Mouse (Mus musculus) stomach, embryonic 16.5 days (tissue): ENCODE results near the gene Clasp1. TPM values are rescaled to one million over a fixed set of nuclear protein-coding genes. Genes with fewer than 3 reads are reported as not detected.

Experiments used
- ATAC-seq: fragments of 200-750 bp; cut with Nextera tagmentation; 2 replicates; pipeline ENCODE4 v1.8.0; 2017; ENCODE audit warnings: moderate number of reproducible peaks, moderate TSS enrichment; ENCODE audit not compliant: insufficient read depth, low FRiP score
- H3K27ac ChIP-seq: fragments of 300-500 bp; sonication (generic); 2 replicates; pipeline ENCODE4 v1.5.1; 2014; ENCODE audit warnings: low read length
- H3K27me3 ChIP-seq: fragments of 300-500 bp; sonication (generic); 2 replicates; pipeline ENCODE4 v1.6.1; 2014; ENCODE audit warnings: low read length, control low read depth, mixed read lengths; ENCODE audit not compliant: control insufficient read depth, insufficient read depth
- H3K36me3 ChIP-seq: fragments of 300-500 bp; sonication (generic); 2 replicates; pipeline ENCODE4 v1.6.1; 2014; ENCODE audit warnings: low read length; ENCODE audit not compliant: control insufficient read depth, insufficient read depth
- H3K4me1 ChIP-seq: fragments of 300-500 bp; sonication (generic); 2 replicates; pipeline ENCODE4 v1.6.1; 2014; ENCODE audit warnings: low read length, control low read depth, mixed read lengths; ENCODE audit not compliant: control insufficient read depth, insufficient read depth
- H3K4me2 ChIP-seq: fragments of 300-500 bp; sonication (generic); 2 replicates; pipeline ENCODE4 v1.6.1; 2014; ENCODE audit warnings: low read depth, low read length, mixed read lengths
- H3K4me3 ChIP-seq: fragments of 300-500 bp; sonication (generic); replicated peaks from 2 replicates; pipeline ENCODE4 v1.5.1; 2014; ENCODE audit warnings: mild to moderate bottlenecking, low read length
- H3K9ac ChIP-seq: fragments of 300-500 bp; sonication (generic); 2 replicates; pipeline ENCODE4 v1.6.1; 2014; ENCODE audit warnings: low read length
- H3K9me3 ChIP-seq: fragments of 300-500 bp; sonication (generic); replicated peaks from 2 replicates; pipeline ENCODE4 v1.6.1; 2016; ENCODE audit warnings: low read length, control low read depth; ENCODE audit not compliant: control insufficient read depth
- WGBS: fragments of 180-500 bp; shearing (Covaris S2); extraction: QIAGEN DNeasy Blood & Tissue Kit; methylation state at CpG from one replicate; pipeline ENCODE4 v1.1.7; 2014; 5-methylcytosine and 5-hydroxymethylcytosine counted together
- polyA plus RNA-seq: library from polyadenylated mRNA; unstranded; fragments of >200 nt; fragmentation: Nextera tagmentation; extraction: Ambion mirVana; gene quantifications from 2 replicates; pipeline ENCODE4 v1.2.1, GENCODE M21; 2015

The Clasp1 gene
- polyA plus RNA-seq, 1 experiment from 2014 or later = 39.3 TPM

- no peak overlapping the region for H3K9ac ChIP-seq
- no peak overlapping the region for H3K4me3 ChIP-seq
- no peak overlapping the region for H3K4me2 ChIP-seq
- H3K36me3 ChIP-seq = 0 out of 2 replicates have a peak, but pooled peaks cover 5% of the 10 kb centered on the region
- H3K27ac ChIP-seq = 0 out of 2 replicates have a peak overlapping the region, but pooled peaks have one; percentile 18
- no peaks in the 10 kb centered on the region for H3K27me3 ChIP-seq
- no peaks in the 10 kb centered on the region for H3K4me1 ChIP-seq
- peak; percentile 45 for ATAC-seq
- 94% methylated on average over 9 of the region's 9 CpGs for WGBS
- H3K9me3 ChIP-seq = no peaks in the 10 kb centered on the region
Observed at GRCm38 (mm10) chr1:118494551-118494950, 105.7 kb downstream of the Clasp1 start.

GRCm38 (mm10) chr1:118498311-118498710, 109.5 kb downstream of the Clasp1 start:
- peak; percentile 74; the same call in 1 of the 2 replicates for ATAC-seq
- H3K4me2 ChIP-seq = no peak overlapping the region
- 72% methylated on average over 5 of the region's 5 CpGs for WGBS
- no peak overlapping the region for H3K9ac ChIP-seq
- no peaks in the 10 kb centered on the region for H3K4me1 ChIP-seq
- H3K36me3 ChIP-seq = 0 out of 2 replicates have a peak, but pooled peaks cover 13% of the 10 kb centered on the region
- no peaks in the 10 kb centered on the region for H3K27me3 ChIP-seq
- H3K27ac ChIP-seq = no peak overlapping the region
- no peak overlapping the region for H3K4me3 ChIP-seq
- no peaks in the 10 kb centered on the region for H3K9me3 ChIP-seq

GRCm38 (mm10) chr1:118500606-118501005, 111.7 kb downstream of the Clasp1 start:
- H3K36me3 ChIP-seq = peaks cover 19% of the 10 kb centered on the region; the same call in 1 of the 2 replicates
- no peak overlapping the region for H3K4me2 ChIP-seq
- WGBS = 93% methylated on average over 11 of the region's 11 CpGs
- no peaks in the 10 kb centered on the region for H3K27me3 ChIP-seq
- H3K9me3 ChIP-seq = no peaks in the 10 kb centered on the region
- no peak overlapping the region for H3K27ac ChIP-seq
- no peak overlapping the region for H3K9ac ChIP-seq
- no peak overlapping the region for H3K4me3 ChIP-seq
- H3K4me1 ChIP-seq = no peaks in the 10 kb centered on the region
- ATAC-seq = no peak

GRCm38 (mm10) chr1:118501691-118502090, 112.8 kb downstream of the Clasp1 start:
- no peak for ATAC-seq
- Histone ChIP-seq H3K9ac (no peak overlapping the region), H3K9me3 (no peaks in the 10 kb centered on the region), H3K27me3 (no peaks in the 10 kb centered on the region), H3K4me3 (no peak overlapping the region), H3K4me2 (no peak overlapping the region), H3K36me3 (peaks cover 19% of the 10 kb centered on the region; the same call in 1 of the 2 replicates), H3K4me1 (no peaks in the 10 kb centered on the region), H3K27ac (no peak overlapping the region)
- 93% methylated on average over 2 of the region's 2 CpGs for WGBS

GRCm38 (mm10) chr1:118505746-118506145, 116.9 kb downstream of the Clasp1 start:
- H3K9me3 ChIP-seq = no peaks in the 10 kb centered on the region
- no peak overlapping the region for H3K4me3 ChIP-seq
- H3K4me2 ChIP-seq = no peak overlapping the region
- no peaks in the 10 kb centered on the region for H3K27me3 ChIP-seq
- ATAC-seq = no peak
- peaks cover 18% of the 10 kb centered on the region for H3K36me3 ChIP-seq
- no peak overlapping the region for H3K27ac ChIP-seq
- H3K4me1 ChIP-seq = no peaks in the 10 kb centered on the region
- H3K9ac ChIP-seq = no peak overlapping the region
- WGBS = 90% methylated on average over 1 of the region's 1 CpGs

- peaks cover 4% of the 10 kb centered on the region for H3K36me3 ChIP-seq
- H3K4me1 ChIP-seq = no peaks in the 10 kb centered on the region
- 86% methylated on average over 3 of the region's 3 CpGs for WGBS
- no peak overlapping the region for H3K9ac ChIP-seq
- no peaks in the 10 kb centered on the region for H3K9me3 ChIP-seq
- H3K4me3 ChIP-seq = no peak overlapping the region
- H3K27me3 ChIP-seq = no peaks in the 10 kb centered on the region
- H3K27ac ChIP-seq = no peak overlapping the region
- ATAC-seq = no peak
- H3K4me2 ChIP-seq = no peak overlapping the region
Observed at GRCm38 (mm10) chr1:118510996-118511395, 122.1 kb downstream of the Clasp1 start.

GRCm38 (mm10) chr1:118511738-118512530, 123.1 kb downstream of the Clasp1 start:
- no peak overlapping the region for H3K27ac ChIP-seq
- H3K9me3 ChIP-seq = no peaks in the 10 kb centered on the region
- H3K36me3 ChIP-seq = peaks cover 1% of the 10 kb centered on the region
- H3K4me3 ChIP-seq = no peak overlapping the region
- H3K4me1 ChIP-seq = no peaks in the 10 kb centered on the region
- no peak overlapping the region for H3K9ac ChIP-seq
- no peaks in the 10 kb centered on the region for H3K27me3 ChIP-seq
- no peak overlapping the region for H3K4me2 ChIP-seq
- WGBS = 94% methylated on average over 8 of the region's 8 CpGs
- no peak for ATAC-seq

GRCm38 (mm10) chr1:118516256-118516655, 127.4 kb downstream of the Clasp1 start:
- H3K36me3 ChIP-seq = peaks cover 6% of the 10 kb centered on the region; the same call in 1 of the 2 replicates
- WGBS = 70% methylated on average over 7 of the region's 7 CpGs

GRCm38 (mm10) chr1:118523161-118523560, 134.3 kb downstream of the Clasp1 start:
- H3K4me1 ChIP-seq = no peaks in the 10 kb centered on the region
- no peaks in the 10 kb centered on the region for H3K27me3 ChIP-seq
- H3K9ac ChIP-seq = no peak overlapping the region
- H3K4me2 ChIP-seq = no peak overlapping the region
- H3K4me3 ChIP-seq = no peak overlapping the region
- H3K27ac ChIP-seq = no peak overlapping the region
- no peak for ATAC-seq
- peaks cover 14% of the 10 kb centered on the region for H3K36me3 ChIP-seq
- WGBS = 86% methylated on average over 6 of the region's 6 CpGs
- H3K9me3 ChIP-seq = no peaks in the 10 kb centered on the region

More at GRCm38 (mm10) chr1:118516256-118516655, 127.4 kb downstream of the Clasp1 start:
- Histone ChIP-seq H3K27ac (no peak overlapping the region), H3K4me3 (no peak overlapping the region), H3K4me1 (no peaks in the 10 kb centered on the region), H3K4me2 (no peak overlapping the region), H3K27me3 (no peaks in the 10 kb centered on the region), H3K9me3 (no peaks in the 10 kb centered on the region), H3K9ac (no peak overlapping the region)
- ATAC-seq = no peak
